Mouse (Mus musculus): ENCODE data around the gene Hectd3.

GRCm38 (mm10) chr4:117023469-117023868, 28.4 kb downstream of the Hectd3 start:
- TF ChIP-seq CTCF (IDR thresholded peaks at IDR 0.05; ENCODE audit: low read depth, low read length) (no peak), POLR2A (IDR thresholded peaks at IDR 0.05; ENCODE audit: insufficient read depth, low read length) (no peak), EP300 (IDR thresholded peaks at IDR 0.05; ENCODE audit: insufficient read depth, low read depth, low read length) (no peak)
